Mouse (Mus musculus) kidney, embryonic 15.5 days (tissue): ENCODE data around the gene Gm37419. TPM values are rescaled to one million over a fixed set of nuclear protein-coding genes. Genes with fewer than 3 reads are reported as not detected.

ENCODE experiments used
- ATAC-seq: fragments of 200-750 bp; cut with Nextera tagmentation; replicated peaks from 2 replicates; pipeline ENCODE4 v1.8.0; 2017; ENCODE audit warnings: moderate TSS enrichment; ENCODE audit not compliant: low FRiP score
- H3K27ac ChIP-seq: fragments of 300-500 bp; sonication (generic); 2 replicates; pipeline ENCODE4 v1.5.1; 2015; ENCODE audit warnings: mild to moderate bottlenecking, inconsistent platforms
- H3K27me3 ChIP-seq: fragments of 300-500 bp; sonication (generic); 2 replicates; pipeline ENCODE4 v1.6.1; 2015; ENCODE audit warnings: inconsistent platforms
- H3K36me3 ChIP-seq: fragments of 300-500 bp; sonication (generic); 2 replicates; pipeline ENCODE4 v1.6.1; 2015; ENCODE audit warnings: inconsistent platforms
- H3K4me1 ChIP-seq: fragments of 300-500 bp; sonication (generic); 2 replicates; pipeline ENCODE4 v1.6.1; 2015; ENCODE audit warnings: inconsistent platforms
- H3K4me2 ChIP-seq: fragments of 300-500 bp; sonication (generic); 2 replicates; pipeline ENCODE4 v1.6.1; 2015; ENCODE audit warnings: moderate library complexity, mild to moderate bottlenecking, inconsistent platforms
- H3K4me3 ChIP-seq: fragments of 300-500 bp; sonication (generic); replicated peaks from 2 replicates; pipeline ENCODE4 v1.5.1; 2015; ENCODE audit warnings: mild to moderate bottlenecking, inconsistent platforms
- H3K9ac ChIP-seq: fragments of 300-500 bp; sonication (generic); 2 replicates; pipeline ENCODE4 v1.6.1; 2015; ENCODE audit warnings: mild to moderate bottlenecking, inconsistent platforms
- H3K9me3 ChIP-seq: fragments of 300-500 bp; sonication (generic); replicated peaks from 2 replicates; pipeline ENCODE4 v1.6.1; 2016; ENCODE audit warnings: inconsistent platforms
- WGBS: fragments of 180-500 bp; shearing (Covaris S2); methylation state at CpG from one replicate; pipeline ENCODE4 v1.1.7; 2015; ENCODE audit warnings: mixed read lengths; 5-methylcytosine and 5-hydroxymethylcytosine counted together
- polyA plus RNA-seq: library from polyadenylated mRNA; unstranded; fragments of >200 nt; fragmentation: Nextera tagmentation; extraction: Ambion mirVana; gene quantifications from 2 replicates; pipeline ENCODE4 v1.2.1, GENCODE M21; 2015

Gm37419 gene
- polyA plus RNA-seq, 1 experiment from 2014 or later, result not detected

GRCm38 (mm10) chr16:23989209-23990160, 1.2 kb downstream of the Gm37419 start:
- Histone ChIP-seq H3K4me1 (peaks cover 68% of the 10 kb centered on the region), H3K4me2 (peak overlapping the region; percentile 97), H3K36me3 (no peaks in the 10 kb centered on the region), H3K9me3 (no peaks in the 10 kb centered on the region), H3K27me3 (no peaks in the 10 kb centered on the region), H3K27ac (peak overlapping the region; percentile 99), H3K4me3 (peak overlapping the region; percentile 64), H3K9ac (peak overlapping the region; percentile 88)
- WGBS, result 5% methylated on average over 25 of the region's 25 CpGs
- no peak for ATAC-seq

- Histone ChIP-seq H3K4me2 (peak overlapping the region; percentile 97), H3K36me3 (no peaks in the 10 kb centered on the region), H3K4me3 (peak overlapping the region; percentile 64), H3K27ac (peak overlapping the region; percentile 99; the same call in 1 of the 2 replicates), H3K27me3 (no peaks in the 10 kb centered on the region), H3K9me3 (no peaks in the 10 kb centered on the region), H3K4me1 (peaks cover 59% of the 10 kb centered on the region), H3K9ac (peak overlapping the region; percentile 88)
- WGBS, result 51% methylated on average over 11 of the region's 11 CpGs
- no peak for ATAC-seq
These were observed 2.1 kb downstream of the Gm37419 start for GRCm38 (mm10) chr16:23990161-23990970.

GRCm38 (mm10) chr16:23991170-23991569, 2.9 kb downstream of the Gm37419 start:
- Histone ChIP-seq H3K9me3 (no peaks in the 10 kb centered on the region), H3K4me2 (no peak overlapping the region), H3K4me3 (no peak overlapping the region), H3K4me1 (peaks cover 51% of the 10 kb centered on the region), H3K36me3 (no peaks in the 10 kb centered on the region), H3K27ac (no peak overlapping the region), H3K27me3 (no peaks in the 10 kb centered on the region), H3K9ac (no peak overlapping the region)
- WGBS, result 6% methylated on average over 4 of the region's 4 CpGs
- no peak for ATAC-seq

GRCm38 (mm10) chr16:23991846-23992580, 3.7 kb downstream of the Gm37419 start:
- 85% methylated on average over 14 of the region's 14 CpGs for WGBS
- no peaks in the 10 kb centered on the region for H3K27me3 ChIP-seq
- no peak for ATAC-seq

GRCm38 (mm10) chr16:23993351-23994321, 5.4 kb downstream of the Gm37419 start:
- peak overlapping the region; percentile 36 for H3K4me2 ChIP-seq
- no peaks in the 10 kb centered on the region for H3K9me3 ChIP-seq
- peak; percentile 59 for ATAC-seq
- no peaks in the 10 kb centered on the region for H3K27me3 ChIP-seq
- 0 out of 2 replicates have a peak overlapping the region, but pooled peaks have one; percentile 10 for H3K4me3 ChIP-seq
- WGBS, result 30% methylated on average over 17 of the region's 17 CpGs
- H3K36me3 ChIP-seq, result no peaks in the 10 kb centered on the region
- no peak overlapping the region for H3K9ac ChIP-seq
- H3K4me1 ChIP-seq, result peaks cover 39% of the 10 kb centered on the region
- peak overlapping the region; percentile 82 for H3K27ac ChIP-seq

More at GRCm38 (mm10) chr16:23991846-23992580, 3.7 kb downstream of the Gm37419 start:
- Histone ChIP-seq H3K9me3 (no peaks in the 10 kb centered on the region), H3K27ac (no peak overlapping the region), H3K36me3 (no peaks in the 10 kb centered on the region), H3K4me1 (peaks cover 42% of the 10 kb centered on the region), H3K4me3 (no peak overlapping the region), H3K4me2 (no peak overlapping the region), H3K9ac (no peak overlapping the region)

GRCm38 (mm10) chr16:23996342-23996741, 8.1 kb downstream of the Gm37419 start:
- Histone ChIP-seq H3K9ac (no peak overlapping the region), H3K9me3 (no peaks in the 10 kb centered on the region), H3K4me2 (no peak overlapping the region), H3K36me3 (no peaks in the 10 kb centered on the region), H3K4me3 (no peak overlapping the region), H3K27ac (no peak overlapping the region), H3K4me1 (peaks cover 23% of the 10 kb centered on the region), H3K27me3 (no peaks in the 10 kb centered on the region)
- WGBS, result 84% methylated on average over 7 of the region's 7 CpGs
- ATAC-seq, result no peak

- H3K4me3 ChIP-seq, result no peak overlapping the region
- no peak for ATAC-seq
- no peak overlapping the region for H3K9ac ChIP-seq
- H3K9me3 ChIP-seq, result no peaks in the 10 kb centered on the region
- peaks cover 18% of the 10 kb centered on the region for H3K4me1 ChIP-seq
- no peaks in the 10 kb centered on the region for H3K36me3 ChIP-seq
- 76% methylated on average over 3 of the region's 3 CpGs for WGBS
- H3K4me2 ChIP-seq, result no peak overlapping the region
- H3K27ac ChIP-seq, result no peak overlapping the region
- no peaks in the 10 kb centered on the region for H3K27me3 ChIP-seq
These were observed 8.9 kb downstream of the Gm37419 start for GRCm38 (mm10) chr16:23997228-23997627.

GRCm38 (mm10) chr16:23997912-23998311, 9.6 kb downstream of the Gm37419 start:
- Histone ChIP-seq H3K4me1 (peaks cover 15% of the 10 kb centered on the region), H3K27me3 (no peaks in the 10 kb centered on the region), H3K9me3 (no peaks in the 10 kb centered on the region), H3K36me3 (no peaks in the 10 kb centered on the region), H3K27ac (no peak overlapping the region), H3K4me3 (no peak overlapping the region), H3K9ac (no peak overlapping the region), H3K4me2 (no peak overlapping the region)
- no peak for ATAC-seq
- 78% methylated on average over 6 of the region's 6 CpGs for WGBS

- H3K4me1 ChIP-seq, result no peaks in the 10 kb centered on the region
- ATAC-seq, result no peak
- H3K4me3 ChIP-seq, result no peak overlapping the region
- H3K36me3 ChIP-seq, result no peaks in the 10 kb centered on the region
- no peak overlapping the region for H3K27ac ChIP-seq
- 85% methylated on average over 8 of the region's 8 CpGs for WGBS
- H3K4me2 ChIP-seq, result no peak overlapping the region
- H3K9ac ChIP-seq, result no peak overlapping the region
- H3K27me3 ChIP-seq, result no peaks in the 10 kb centered on the region
- H3K9me3 ChIP-seq, result no peaks in the 10 kb centered on the region
These were observed 17.6 kb downstream of the Gm37419 start for GRCm38 (mm10) chr16:24005928-24006327.

- H3K4me3 ChIP-seq, result no peak overlapping the region
- H3K4me2 ChIP-seq, result no peak overlapping the region
- no peak overlapping the region for H3K27ac ChIP-seq
- ATAC-seq, result no peak
- 77% methylated on average over 2 of the region's 2 CpGs for WGBS
- H3K36me3 ChIP-seq, result no peaks in the 10 kb centered on the region
- H3K27me3 ChIP-seq, result no peaks in the 10 kb centered on the region
- no peaks in the 10 kb centered on the region for H3K4me1 ChIP-seq
- H3K9ac ChIP-seq, result no peak overlapping the region
- no peaks in the 10 kb centered on the region for H3K9me3 ChIP-seq
These were observed 21.6 kb downstream of the Gm37419 start for GRCm38 (mm10) chr16:24009891-24010290.

- no peaks in the 10 kb centered on the region for H3K9me3 ChIP-seq
- no peak overlapping the region for H3K27ac ChIP-seq
- H3K4me3 ChIP-seq, result no peak overlapping the region
- no peak overlapping the region for H3K4me2 ChIP-seq
- no peaks in the 10 kb centered on the region for H3K36me3 ChIP-seq
- peaks cover 3% of the 10 kb centered on the region; the same call in 1 of the 2 replicates for H3K4me1 ChIP-seq
- H3K27me3 ChIP-seq, result no peaks in the 10 kb centered on the region; the same call in 1 of the 2 replicates
- 76% methylated on average over 3 of the region's 3 CpGs for WGBS
- ATAC-seq, result no peak
- H3K9ac ChIP-seq, result no peak overlapping the region
These were observed 23.0 kb downstream of the Gm37419 start for GRCm38 (mm10) chr16:24011306-24011705.
